Mouse (Mus musculus) E14TG2a.4 (cell line): ENCODE measurements at regions not wholly inside any gene's neighbourhood (a gene's known extent, or its start where the extent isn't known, plus 50 kb on each side); places are given as distances from the start of the nearest gene placed in this dataset.

Experiments used
- CTCF ChIP-seq: conservative IDR thresholded peaks from 2 replicates; pipeline ENCODE4 v1.5.1; 2014; ENCODE audit warnings: low read length
- NANOG ChIP-seq: IDR thresholded peaks from 2 replicates; pipeline ENCODE4 v1.6.1; 2014; ENCODE audit warnings: borderline replicate concordance, low read length, mixed read lengths
- POU5F1 ChIP-seq: IDR thresholded peaks from 2 replicates; pipeline ENCODE4 v1.6.1; 2014; ENCODE audit warnings: low read length, borderline replicate concordance

DNA sequence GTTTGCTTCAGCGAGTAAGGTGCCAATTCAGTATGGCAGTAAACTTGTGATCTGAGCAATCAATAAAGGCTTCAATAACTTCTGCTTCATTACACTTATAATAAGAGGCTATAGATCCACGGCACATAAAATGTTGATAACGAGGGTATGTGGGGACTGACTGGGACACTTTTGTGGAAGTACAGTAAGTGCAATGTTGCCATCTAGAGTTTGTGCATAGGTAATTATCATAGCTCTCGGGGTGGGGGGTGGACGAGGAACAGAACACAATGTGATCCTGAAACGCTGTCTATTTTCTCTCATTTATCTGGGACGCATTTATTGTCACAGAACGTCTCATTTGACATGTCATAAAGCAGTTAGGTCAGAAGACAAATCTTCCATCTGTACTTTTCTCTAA is 82.8 kb upstream of the Dnajc24 start:
- TF ChIP-seq CTCF: no peak
- no peak for TF ChIP-seq POU5F1
- TF ChIP-seq NANOG: no peak
